Mouse (Mus musculus): ENCODE results near the gene Gm6760. TPM values are rescaled to one million over a fixed set of nuclear protein-coding genes. Genes with fewer than 3 reads are reported as not detected.

The Gm6760 gene
- polyA plus RNA-seq (2012; rRNA removed) = not detected in 2 replicates

- no peak for DNase-seq (ENCODE audit: low read depth)
- no peak for TF ChIP-seq POLR2A (IDR thresholded peaks at IDR 0.05; ENCODE audit: borderline replicate concordance, extremely low read depth, insufficient read depth, insufficient read length, poor library complexity, severe bottlenecking)
- no peak for TF ChIP-seq CTCF (IDR thresholded peaks at IDR 0.05; ENCODE audit: borderline replicate concordance, extremely low read depth, insufficient read depth, insufficient read length)
Observed at GRCm38 (mm10) chrX:64152098-64152497, at the start of gene Gm6760. TSS of gene Gm6760 (minus strand) at chrX:64152198.

DNA sequence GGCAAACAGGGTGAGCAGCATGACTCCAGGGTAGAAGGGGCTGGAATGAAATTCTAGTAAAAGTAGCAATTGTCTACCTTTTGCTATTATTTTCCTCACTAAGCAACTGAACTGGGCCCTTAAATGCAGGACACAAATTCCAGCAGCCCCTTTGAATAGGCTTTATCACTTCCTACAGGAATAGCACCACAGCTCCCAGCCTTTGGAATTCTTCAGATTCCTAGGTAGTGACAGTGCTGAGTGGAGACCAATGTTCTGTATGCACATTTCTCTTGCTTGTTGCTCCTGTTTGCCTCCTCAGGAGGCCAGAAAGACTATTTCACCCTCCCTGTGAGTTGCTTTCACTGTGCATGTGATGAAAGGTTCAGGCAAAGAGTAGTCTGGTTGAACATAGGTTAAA lies 29.2 kb upstream of the Gm6760 start:
- TF ChIP-seq POLR2A (IDR thresholded peaks at IDR 0.05; ENCODE audit: borderline replicate concordance, extremely low read depth, insufficient read depth, insufficient read length, poor library complexity, severe bottlenecking) (no peak), CTCF (IDR thresholded peaks at IDR 0.05; ENCODE audit: borderline replicate concordance, extremely low read depth, insufficient read depth, insufficient read length) (no peak)
- no peak for DNase-seq (ENCODE audit: low read depth)

DNA sequence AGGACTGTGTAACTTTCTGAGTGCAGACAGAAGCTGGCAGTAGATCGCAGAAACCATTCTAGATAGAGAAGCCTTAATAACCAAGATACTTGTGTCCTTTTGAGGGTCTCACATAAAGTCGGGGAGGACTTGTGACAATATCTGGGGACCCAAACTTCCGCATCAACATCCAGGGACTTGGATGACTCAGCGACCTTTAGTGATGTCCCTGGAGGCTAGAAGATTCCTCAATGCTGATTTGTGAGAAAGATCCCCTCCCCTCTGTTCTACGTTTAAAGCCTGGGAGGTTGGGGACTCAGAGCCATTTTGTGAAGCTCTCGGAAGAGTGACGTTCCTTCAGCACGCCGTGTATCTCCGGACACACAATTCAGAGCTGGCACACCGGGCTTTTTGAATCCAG lies 21.2 kb upstream of the Gm6760 start, which contains the start of gene 3830417A13Rik:
TSS of gene 3830417A13Rik (plus strand) at position 301 of the 400 bp plus-strand sequence.
- no peak for TF ChIP-seq CTCF (IDR thresholded peaks at IDR 0.05; ENCODE audit: borderline replicate concordance, extremely low read depth, insufficient read depth, insufficient read length)
- no peak for TF ChIP-seq POLR2A (IDR thresholded peaks at IDR 0.05; ENCODE audit: borderline replicate concordance, extremely low read depth, insufficient read depth, insufficient read length, poor library complexity, severe bottlenecking)
- DNase-seq (ENCODE audit: low read depth) = no peak

Other genes with a start within 250 kb of the Gm6760 start
- gene 3830417A13Rik, start 21.4 kb upstream of the Gm6760 start, polyA plus RNA-seq (2012; rRNA removed) = 0.07 and 0.08 TPM in 2 replicates
- 1.9 and 3.3 TPM in 2 replicates for gene Slitrk4, start 124.8 kb upstream of the Gm6760 start, polyA plus RNA-seq (2012; rRNA removed)

All from brain, embryonic 14.5 days (tissue).